In genomic region chr6:125098513-125098912, GRCm38 (mm10) we compare ENCODE assay signal across 8 mouse cellular contexts. TPM values are rescaled to one million over a fixed set of nuclear protein-coding genes. Genes with fewer than 3 reads are reported as not detected.
DNase-seq lines count a peak whose midpoint lies in the region; ATAC-seq and TF ChIP-seq lines count a peak whose summit lies in the region.

No protein-coding gene starts in this region.

- 23% methylated on average over 3 of the region's 3 CpGs for WGBS in kidney, adult 2 months
- WGBS in heart, embryonic 16.5 days = 31% methylated on average over 3 of the region's 3 CpGs
- 74% methylated on average over 3 of the region's 3 CpGs for WGBS in midbrain, embryonic 11.5 days

- H3K36me3 ChIP-seq in kidney, adult 2 months (ENCODE audit: control insufficient read depth, insufficient read depth, low read length) = peaks cover 13% of the 10 kb centered on the region
- peaks cover 34% of the 10 kb centered on the region for H3K36me3 ChIP-seq in heart, embryonic 16.5 days (ENCODE audit: control insufficient read depth, insufficient read depth)
- peaks cover 29% of the 10 kb centered on the region for H3K36me3 ChIP-seq in midbrain, embryonic 11.5 days (ENCODE audit: control insufficient read depth, insufficient read depth, low read length)

- H3K4me2 ChIP-seq in heart, embryonic 16.5 days (ENCODE audit: low read depth, low read length) = peak overlapping the region; percentile 96
- H3K4me2 ChIP-seq in midbrain, embryonic 11.5 days = peak overlapping the region; percentile 97

- TF ChIP-seq CTCF in kidney, adult 2 months (conservative IDR thresholded peaks at IDR 0.05; ENCODE audit: insufficient read depth, insufficient read length, low read depth, low read length) = no peak

- H3K27me3 ChIP-seq in kidney, adult 2 months (replicated peaks; ENCODE audit: control insufficient read depth, insufficient read depth, low read length) = no peaks in the 10 kb centered on the region
- H3K27me3 ChIP-seq in heart, embryonic 16.5 days (ENCODE audit: control insufficient read depth, insufficient read depth, low read length) = no peaks in the 10 kb centered on the region
- no peaks in the 10 kb centered on the region for H3K27me3 ChIP-seq in midbrain, embryonic 11.5 days (ENCODE audit: control insufficient read depth, insufficient read depth, low read length)

- peaks cover 23% of the 10 kb centered on the region for H3K4me1 ChIP-seq in kidney, adult 2 months (ENCODE audit: control insufficient read depth, insufficient read depth, low read length)
- peaks cover 29% of the 10 kb centered on the region for H3K4me1 ChIP-seq in heart, embryonic 16.5 days (ENCODE audit: control insufficient read depth, insufficient read depth, low read length)
- H3K4me1 ChIP-seq in midbrain, embryonic 11.5 days (ENCODE audit: control insufficient read depth, insufficient read depth, low read length) = peaks cover 29% of the 10 kb centered on the region

- peak; percentile 25 for DNase-seq in kidney, adult 2 months
- no peak for DNase-seq in kidney, postnatal 14 days
- peak; percentile 43 for DNase-seq in brain, adult 2 months (ENCODE audit: low read depth, low spot score)
- DNase-seq in midbrain, embryonic 11.5 days (ENCODE audit: low spot score, missing footprints) = no peak
- DNase-seq in urinary bladder, postnatal 4 days (ENCODE audit: low spot score in 2 of 2) = no peak
- no peak for DNase-seq in gastrocnemius, postnatal 36 days
- no peak for DNase-seq in adrenal gland, postnatal 36 days

- H3K27ac ChIP-seq in kidney, adult 2 months (ENCODE audit: insufficient read depth, low read depth, low read length) = no peak overlapping the region
- H3K27ac ChIP-seq in heart, embryonic 16.5 days (ENCODE audit: low read length) = peak overlapping the region; percentile 52; the same call in 1 of the 2 replicates
- H3K27ac ChIP-seq in midbrain, embryonic 11.5 days (ENCODE audit: low read depth, low read length) = no peak overlapping the region

- peak overlapping the region; percentile 96 for H3K9ac ChIP-seq in heart, embryonic 16.5 days (ENCODE audit: low read length)
- peak overlapping the region; percentile 94 for H3K9ac ChIP-seq in midbrain, embryonic 11.5 days (ENCODE audit: low read length)

- no peaks in the 10 kb centered on the region for H3K9me3 ChIP-seq in heart, embryonic 16.5 days (replicated peaks; ENCODE audit: control insufficient read depth, low read length)
- no peaks in the 10 kb centered on the region for H3K9me3 ChIP-seq in midbrain, embryonic 11.5 days (ENCODE audit: control insufficient read depth, low read length)

- no peak for ATAC-seq in heart, embryonic 16.5 days (replicated peaks; ENCODE audit: extremely low read depth, insufficient read depth, low FRiP score)
- no peak for ATAC-seq in midbrain, embryonic 11.5 days (ENCODE audit: low FRiP score)

- intact Hi-C loops in gastrocnemius, postnatal 36 days (cut with DNase I) = no loop called here

- H3K4me3 ChIP-seq in kidney, adult 2 months (ENCODE audit: insufficient read depth, low read depth, low read length) = peak overlapping the region; percentile 99; the same call in 1 of the 2 replicates
- peak overlapping the region; percentile 91 for H3K4me3 ChIP-seq in heart, embryonic 16.5 days (ENCODE audit: low read length)
- H3K4me3 ChIP-seq in midbrain, embryonic 11.5 days (ENCODE audit: low read depth, low read length) = peak overlapping the region; percentile 62

- no peak for TF ChIP-seq POLR2A in kidney, adult 2 months (IDR thresholded peaks at IDR 0.05; ENCODE audit: low read depth, low read length)

RNA-seq across cellular contexts. Expression of gene Chd4, which starts 2.7 kb away (rescaled TPM):
- polyA plus RNA-seq in kidney, adult 2 months (2012; rRNA removed) = 43.6 and 57.7 TPM in 2 replicates
- polyA plus RNA-seq in heart, embryonic 16.5 days (2015; fragmentation: Nextera tagmentation; extraction: Ambion mirVana) = 50.6 and 63.0 TPM in 2 replicates
- 96.9 and 99.3 TPM in 2 replicates for polyA plus RNA-seq in midbrain, embryonic 11.5 days (2014; fragmentation: Nextera tagmentation; extraction: Ambion mirVana)
- 10 to 100 TPM; 67.6 to 72.2 TPM for total RNA-seq in gastrocnemius, postnatal 36 days (2021)
- total RNA-seq in adrenal gland, postnatal 36 days (2021) = 100 to 1,000 TPM; 166 to 201 TPM

RNA-seq across cellular contexts. Expression of gene Lpar5, which starts 30.8 kb away (rescaled TPM):
- polyA plus RNA-seq in kidney, adult 2 months (2012; rRNA removed) = 2.9 and 3.5 TPM in 2 replicates
- 0.55 and 1.6 TPM in 2 replicates for polyA plus RNA-seq in heart, embryonic 16.5 days (2015; fragmentation: Nextera tagmentation; extraction: Ambion mirVana)
- 0.11 TPM in 1 of 2 replicates, not detected in the other for polyA plus RNA-seq in midbrain, embryonic 11.5 days (2014; fragmentation: Nextera tagmentation; extraction: Ambion mirVana)
- not detected for total RNA-seq in gastrocnemius, postnatal 36 days (2021)
- total RNA-seq in adrenal gland, postnatal 36 days (2021) = under 1 TPM; 0.40 to 0.60 TPM

RNA-seq across cellular contexts. Expression of gene Nop2, which starts 33.2 kb away (rescaled TPM):
- polyA plus RNA-seq in kidney, adult 2 months (2012; rRNA removed) = 15.5 and 16.5 TPM in 2 replicates
- 45.0 and 45.8 TPM in 2 replicates for polyA plus RNA-seq in heart, embryonic 16.5 days (2015; fragmentation: Nextera tagmentation; extraction: Ambion mirVana)
- polyA plus RNA-seq in midbrain, embryonic 11.5 days (2014; fragmentation: Nextera tagmentation; extraction: Ambion mirVana) = 55.1 and 58.4 TPM in 2 replicates
- 10 to 100 TPM; 14.6 to 19.0 TPM for total RNA-seq in gastrocnemius, postnatal 36 days (2021)
- 10 to 100 TPM; 39.5 to 64.3 TPM for total RNA-seq in adrenal gland, postnatal 36 days (2021)

RNA-seq across cellular contexts. Expression of gene Iffo1, which starts 46.5 kb away (rescaled TPM):
- 35.0 and 36.4 TPM in 2 replicates for polyA plus RNA-seq in kidney, adult 2 months (2012; rRNA removed)
- 11.7 and 13.2 TPM in 2 replicates for polyA plus RNA-seq in heart, embryonic 16.5 days (2015; fragmentation: Nextera tagmentation; extraction: Ambion mirVana)
- polyA plus RNA-seq in midbrain, embryonic 11.5 days (2014; fragmentation: Nextera tagmentation; extraction: Ambion mirVana) = 8.4 and 8.6 TPM in 2 replicates
- total RNA-seq in gastrocnemius, postnatal 36 days (2021) = 10 to 100 TPM; 11.6 to 12.3 TPM
- total RNA-seq in adrenal gland, postnatal 36 days (2021) = 10 to 100 TPM; 18.4 to 21.8 TPM

RNA-seq across cellular contexts. Expression of gene Acrbp, which starts 49.0 kb away (rescaled TPM):
- polyA plus RNA-seq in kidney, adult 2 months (2012; rRNA removed) = 14.3 and 18.9 TPM in 2 replicates
- polyA plus RNA-seq in heart, embryonic 16.5 days (2015; fragmentation: Nextera tagmentation; extraction: Ambion mirVana) = 8.0 TPM in 2 replicates
- polyA plus RNA-seq in midbrain, embryonic 11.5 days (2014; fragmentation: Nextera tagmentation; extraction: Ambion mirVana) = 9.2 and 10.8 TPM in 2 replicates
- total RNA-seq in gastrocnemius, postnatal 36 days (2021) = 1 to 10 TPM; 2.5 to 2.7 TPM
- 1 to 10 TPM; 6.9 to 7.1 TPM for total RNA-seq in adrenal gland, postnatal 36 days (2021)

Comparison
In these comparisons a context has a peak if more than half of its experiments do, and no peak if none do; other contexts are left out.
1. DNase-seq: peak in kidney, adult 2 months (single experiment) and brain, adult 2 months (single experiment); none in kidney, postnatal 14 days (single experiment), midbrain, embryonic 11.5 days (single experiment), urinary bladder, postnatal 4 days (0 of 2), gastrocnemius, postnatal 36 days (0 of 2) and adrenal gland, postnatal 36 days (0 of 2).
2. Peak in every context shown above with its lines, with median percentiles within 50 percentile points of each other: H3K4me3 ChIP-seq.